Mouse (Mus musculus): ENCODE results near the gene Caprin1. TPM values are rescaled to one million over a fixed set of nuclear protein-coding genes. Genes with fewer than 3 reads are reported as not detected.

The Caprin1 gene
- total RNA-seq (2021) (100 to 1,000 TPM; 190 to 204 TPM), polyA plus RNA-seq (2012; rRNA removed) (56.1 and 94.6 TPM in 2 replicates)
- long read RNA-seq, full-length matches to known transcripts: 73 of 119 reads
- long read RNA-seq, partial matches to known transcripts: 27 of 119 reads
- long read RNA-seq, other reads (novel, unspliced or antisense): 19 of 119 reads

DNA sequence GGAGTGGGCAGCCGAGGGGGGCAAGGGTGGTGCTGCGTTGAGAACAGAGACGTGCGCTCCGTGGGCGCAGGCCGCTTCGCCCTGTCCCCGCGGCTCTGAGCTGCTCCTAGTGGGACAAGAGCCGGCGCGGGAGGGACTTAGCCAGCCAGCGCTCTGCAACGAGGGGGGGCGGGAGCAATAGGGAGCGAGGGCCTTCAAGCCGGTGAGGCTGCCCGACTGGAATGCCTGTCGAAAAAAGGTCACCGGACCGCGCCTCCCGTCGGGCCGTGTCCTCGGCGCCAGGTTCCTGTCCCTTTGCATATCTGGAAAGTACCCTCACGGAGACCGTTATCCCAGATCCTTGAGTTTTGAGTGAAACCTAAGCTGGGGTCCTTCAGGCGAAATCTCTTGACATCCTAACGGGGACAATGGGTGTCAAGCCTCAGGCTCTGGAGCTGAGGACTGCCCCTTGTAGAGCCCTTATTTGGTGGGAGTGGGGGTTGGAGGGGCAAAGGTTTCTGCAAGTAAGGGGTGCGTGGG, at the start of gene Caprin1:
Gene Caprin1 (minus strand): TSS at position 159 of the 519 bp plus-strand sequence.
- peak within 1 kb of the TSS; percentile 85 for H3K9ac ChIP-seq (ENCODE audit: low read depth, low read length)
- under 1% methylated on average over 33 of the region's 33 CpGs for WGBS
- H3K4me1 ChIP-seq (ENCODE audit: control insufficient read depth, insufficient read depth, low read length): no peaks in the 10 kb centered on the region; the same call in 1 of the 2 replicates
- no peaks in the 10 kb centered on the region for H3K27me3 ChIP-seq (ENCODE audit: control insufficient read depth, insufficient read depth, low read length)
- H3K4me3 ChIP-seq: peak within 1 kb of the TSS; percentile 92
- no peak for TF ChIP-seq CTCF (IDR thresholded peaks at IDR 0.05)
- peak; percentile 92 for TF ChIP-seq POLR2A (IDR thresholded peaks at IDR 0.05; ENCODE audit: insufficient read depth, low read depth, low read length)
- peak; percentile 71; the same call in 1 of the 2 replicates for TF ChIP-seq EP300 (IDR thresholded peaks at IDR 0.05; ENCODE audit: insufficient read depth, low read depth, low read length)
- intact Hi-C loops (cut with DNase I): loop anchor here (1.0 to 10.0 kb wide), 5 partner anchors 36 to 313 kb away; partner anchors contain the start of genes Abtb2, Cat and Nat10
- peaks cover 12% of the 10 kb centered on the region for H3K36me3 ChIP-seq (ENCODE audit: control insufficient read depth, insufficient read depth, low read length)
- H3K27ac ChIP-seq: peak within 1 kb of the TSS; percentile 99
- H3K79me2 ChIP-seq (replicated peaks; ENCODE audit: control insufficient read depth, insufficient read depth, low read length): no peaks in the 10 kb centered on the region
- peak; percentile 95 to 97 for DNase-seq

DNA sequence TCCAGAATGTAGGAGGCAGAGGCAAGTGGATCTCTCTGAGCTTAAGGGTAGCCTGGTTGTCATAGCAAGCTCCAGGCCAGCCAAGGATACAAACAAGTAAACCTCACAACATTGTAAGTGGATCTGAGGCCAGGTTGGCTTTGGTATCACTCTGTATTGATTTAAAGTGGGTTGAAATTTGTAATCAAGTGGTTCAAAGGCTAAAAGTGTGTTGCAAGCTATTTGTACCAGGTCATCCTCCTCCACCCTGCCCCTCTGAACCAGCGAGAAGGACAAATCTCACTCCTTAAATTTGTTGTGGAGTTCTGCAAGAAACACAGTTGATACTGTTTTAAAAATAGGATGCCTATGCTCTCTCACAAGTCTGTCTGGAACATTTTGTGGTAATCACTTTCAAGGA, 49.4 kb upstream of the Caprin1 start:
- WGBS: 76% methylated on average over 1 of the region's 1 CpGs
- intact Hi-C loops (cut with DNase I): loop anchor here (5.0 to 10.0 kb wide), 2 partner anchors 50 to 392 kb away; partner anchors contain the start of gene Caprin1
- DNase-seq: no peak

DNA sequence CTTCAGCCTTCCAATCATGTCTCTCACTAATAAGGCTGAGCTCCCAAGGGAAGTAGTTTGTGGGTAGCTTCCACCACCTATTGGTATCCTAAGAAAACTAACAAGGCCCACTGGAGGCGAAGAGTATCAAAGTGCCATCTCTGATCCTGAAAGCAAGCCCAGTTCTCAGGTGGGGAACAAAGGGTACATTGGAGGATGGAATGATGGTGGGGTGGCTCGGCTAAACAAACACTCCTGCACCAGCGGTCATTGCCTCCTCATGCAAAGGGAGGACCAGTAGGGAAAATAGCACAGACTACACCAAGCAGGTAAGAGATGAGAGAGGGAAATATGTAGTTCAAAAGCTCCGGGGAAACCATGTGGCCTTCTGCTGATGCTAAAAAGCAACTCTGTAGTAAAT, 48.8 kb upstream of the Caprin1 start:
- H3K36me3 ChIP-seq (ENCODE audit: control insufficient read depth, insufficient read depth, low read length): no peaks in the 10 kb centered on the region
- H3K27me3 ChIP-seq (ENCODE audit: control insufficient read depth, insufficient read depth, low read length): no peaks in the 10 kb centered on the region
- DNase-seq: no peak
- no peak overlapping the region for H3K4me3 ChIP-seq
- no peaks in the 10 kb centered on the region; the same call in 1 of the 2 replicates for H3K4me1 ChIP-seq (ENCODE audit: control insufficient read depth, insufficient read depth, low read length)
- intact Hi-C loops (cut with DNase I): loop anchor here (5.0 to 10.0 kb wide), 2 partner anchors 49 to 391 kb away; partner anchors contain the start of gene Caprin1
- no peak overlapping the region for H3K9ac ChIP-seq (ENCODE audit: low read depth, low read length)
- 82% methylated on average over 4 of the region's 4 CpGs for WGBS
- no peak overlapping the region for H3K27ac ChIP-seq
- no peaks in the 10 kb centered on the region for H3K79me2 ChIP-seq (replicated peaks; ENCODE audit: control insufficient read depth, insufficient read depth, low read length)
- TF ChIP-seq POLR2A (IDR thresholded peaks at IDR 0.05; ENCODE audit: insufficient read depth, low read depth, low read length) (no peak), CTCF (IDR thresholded peaks at IDR 0.05) (no peak), EP300 (IDR thresholded peaks at IDR 0.05; ENCODE audit: insufficient read depth, low read depth, low read length) (no peak)

More for the DNA sequence above, 49.4 kb upstream of the Caprin1 start:
- Histone ChIP-seq H3K27me3 (ENCODE audit: control insufficient read depth, insufficient read depth, low read length) (no peaks in the 10 kb centered on the region), H3K9ac (ENCODE audit: low read depth, low read length) (no peak overlapping the region), H3K27ac (no peak overlapping the region), H3K4me1 (ENCODE audit: control insufficient read depth, insufficient read depth, low read length) (no peaks in the 10 kb centered on the region; the same call in 1 of the 2 replicates), H3K79me2 (replicated peaks; ENCODE audit: control insufficient read depth, insufficient read depth, low read length) (no peaks in the 10 kb centered on the region), H3K36me3 (ENCODE audit: control insufficient read depth, insufficient read depth, low read length) (no peaks in the 10 kb centered on the region), H3K4me3 (no peak overlapping the region)
- TF ChIP-seq POLR2A (IDR thresholded peaks at IDR 0.05; ENCODE audit: insufficient read depth, low read depth, low read length) (no peak), CTCF (IDR thresholded peaks at IDR 0.05) (no peak), EP300 (IDR thresholded peaks at IDR 0.05; ENCODE audit: insufficient read depth, low read depth, low read length) (no peak)

DNA sequence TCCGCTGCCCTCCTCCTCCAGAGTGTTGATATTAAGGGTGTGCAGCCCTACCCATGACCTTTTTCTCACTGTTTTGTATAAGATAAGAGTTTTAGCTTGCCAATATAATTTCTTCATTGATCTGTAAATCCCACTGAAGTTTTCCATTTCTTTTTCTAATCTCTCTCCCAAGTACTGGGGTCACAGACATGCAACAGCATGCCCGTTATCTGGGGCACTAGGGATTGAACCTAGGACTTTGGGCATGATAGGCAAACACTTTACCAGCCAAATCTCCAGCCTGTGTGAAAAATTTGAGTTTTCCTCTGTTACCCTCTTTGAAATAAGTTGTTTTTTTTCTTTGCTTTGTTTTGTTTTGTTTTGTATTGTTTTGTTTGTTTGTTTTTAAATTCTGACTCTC, 46.6 kb upstream of the Caprin1 start:
- Histone ChIP-seq H3K27me3 (ENCODE audit: control insufficient read depth, insufficient read depth, low read length) (no peaks in the 10 kb centered on the region), H3K4me1 (ENCODE audit: control insufficient read depth, insufficient read depth, low read length) (no peaks in the 10 kb centered on the region), H3K4me3 (no peak overlapping the region), H3K27ac (no peak overlapping the region), H3K9ac (ENCODE audit: low read depth, low read length) (no peak overlapping the region), H3K36me3 (ENCODE audit: control insufficient read depth, insufficient read depth, low read length) (no peaks in the 10 kb centered on the region), H3K79me2 (replicated peaks; ENCODE audit: control insufficient read depth, insufficient read depth, low read length) (no peaks in the 10 kb centered on the region)
- TF ChIP-seq CTCF (IDR thresholded peaks at IDR 0.05): no peak
- TF ChIP-seq EP300 (IDR thresholded peaks at IDR 0.05; ENCODE audit: insufficient read depth, low read depth, low read length): no peak
- no peak for TF ChIP-seq POLR2A (IDR thresholded peaks at IDR 0.05; ENCODE audit: insufficient read depth, low read depth, low read length)
- no peak for DNase-seq
- intact Hi-C loops (cut with DNase I): loop anchor here (10.0 kb wide), 1 partner anchor 389 kb away; no protein-coding TSS in a partner anchor
- 84% methylated on average over 2 of the region's 2 CpGs for WGBS

- intact Hi-C loops (cut with DNase I): loop anchor here (10.0 kb wide), 1 partner anchor 389 kb away; no protein-coding TSS in a partner anchor
- no peak for TF ChIP-seq CTCF (IDR thresholded peaks at IDR 0.05)
- TF ChIP-seq EP300 (IDR thresholded peaks at IDR 0.05; ENCODE audit: insufficient read depth, low read depth, low read length): no peak
- no peak for TF ChIP-seq POLR2A (IDR thresholded peaks at IDR 0.05; ENCODE audit: insufficient read depth, low read depth, low read length)
- no peaks in the 10 kb centered on the region for H3K79me2 ChIP-seq (replicated peaks; ENCODE audit: control insufficient read depth, insufficient read depth, low read length)
- H3K4me3 ChIP-seq: no peak overlapping the region
- no peak for DNase-seq
- H3K4me1 ChIP-seq (ENCODE audit: control insufficient read depth, insufficient read depth, low read length): no peaks in the 10 kb centered on the region
- no peaks in the 10 kb centered on the region for H3K27me3 ChIP-seq (ENCODE audit: control insufficient read depth, insufficient read depth, low read length)
- H3K27ac ChIP-seq: no peak overlapping the region
- WGBS: 94% methylated on average over 13 of the region's 13 CpGs
- no peaks in the 10 kb centered on the region for H3K36me3 ChIP-seq (ENCODE audit: control insufficient read depth, insufficient read depth, low read length)
- no peak overlapping the region for H3K9ac ChIP-seq (ENCODE audit: low read depth, low read length)
These were observed 45.9 kb upstream of the Caprin1 start for GRCm38 (mm10) chr2:103843321-103843720.

DNA sequence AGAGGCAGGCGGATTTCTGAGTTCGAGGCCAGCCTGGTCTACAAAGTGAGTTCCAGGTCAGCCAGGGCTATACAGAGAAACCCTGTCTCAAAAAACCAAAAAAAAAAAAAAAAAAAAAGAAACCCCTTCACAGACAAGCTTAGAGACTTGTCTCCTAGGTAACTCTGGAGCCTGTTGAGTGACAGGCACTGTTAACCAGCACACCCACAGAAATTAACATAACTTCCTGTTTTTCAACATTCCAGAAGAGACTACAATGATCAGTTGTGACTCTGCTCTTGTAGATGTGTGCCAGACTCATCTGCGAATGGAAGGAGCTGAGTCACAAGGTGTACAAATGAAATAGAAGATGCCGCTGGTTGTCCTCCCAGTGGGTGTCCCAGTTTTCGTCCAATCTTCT, 44.9 kb upstream of the Caprin1 start:
- no peak overlapping the region for H3K27ac ChIP-seq
- no peaks in the 10 kb centered on the region for H3K4me1 ChIP-seq (ENCODE audit: control insufficient read depth, insufficient read depth, low read length)
- intact Hi-C loops (cut with DNase I): loop anchor here (10.0 kb wide), 1 partner anchor 387 kb away; no protein-coding TSS in a partner anchor
- H3K36me3 ChIP-seq (ENCODE audit: control insufficient read depth, insufficient read depth, low read length): no peaks in the 10 kb centered on the region
- 84% methylated on average over 5 of the region's 5 CpGs for whole genome bisulfite sequencing
- TF ChIP-seq POLR2A (IDR thresholded peaks at IDR 0.05; ENCODE audit: insufficient read depth, low read depth, low read length) (no peak), CTCF (IDR thresholded peaks at IDR 0.05) (no peak)
- H3K79me2 ChIP-seq (replicated peaks; ENCODE audit: control insufficient read depth, insufficient read depth, low read length): no peaks in the 10 kb centered on the region
- DNase-seq: no peak
- no peaks in the 10 kb centered on the region for H3K27me3 ChIP-seq (ENCODE audit: control insufficient read depth, insufficient read depth, low read length)
- H3K4me3 ChIP-seq: no peak overlapping the region
- H3K9ac ChIP-seq (ENCODE audit: low read depth, low read length): no peak overlapping the region

Measured in heart, adult 2 months (tissue).